Mouse (Mus musculus) left cerebral cortex, adult 9 months (tissue): ENCODE results near the gene Gpr61.

Experiments used
- DNase-seq, 2 experiments: peaks; one replicate each; pipeline ENCODE4 v3.0.0; 2022; ENCODE audit warnings: low spot score in 2 of 2

Gene Gpr61

GRCm38 (mm10) chr3:108131216-108131615 lies 23.5 kb downstream of the Gpr61 start:
- DNase-seq = no peak

- no peak for DNase-seq
Measured at GRCm38 (mm10) chr3:108129804-108130203, 24.9 kb downstream of the Gpr61 start.

- no peak for DNase-seq
Measured at GRCm38 (mm10) chr3:108129367-108129766, 25.3 kb downstream of the Gpr61 start.

GRCm38 (mm10) chr3:108128520-108128919 lies 26.2 kb downstream of the Gpr61 start:
- DNase-seq = no peak

GRCm38 (mm10) chr3:108126327-108126726 lies 28.4 kb downstream of the Gpr61 start:
- no peak for DNase-seq

- DNase-seq = no peak
Measured at GRCm38 (mm10) chr3:108124131-108124530, 30.6 kb downstream of the Gpr61 start.

GRCm38 (mm10) chr3:108123242-108123641 lies 31.4 kb downstream of the Gpr61 start:
- DNase-seq = no peak

GRCm38 (mm10) chr3:108121101-108121500 lies 33.6 kb downstream of the Gpr61 start:
- no peak for DNase-seq

- DNase-seq = no peak
Measured at GRCm38 (mm10) chr3:108117465-108117864, 37.2 kb downstream of the Gpr61 start.

- no peak for DNase-seq
Measured at GRCm38 (mm10) chr3:108113591-108114289, 40.9 kb downstream of the Gpr61 start.

GRCm38 (mm10) chr3:108112666-108113065 lies 42.0 kb downstream of the Gpr61 start:
- DNase-seq = no peak

- DNase-seq = no peak
Measured at GRCm38 (mm10) chr3:108112246-108112645, 42.4 kb downstream of the Gpr61 start.

- DNase-seq = no peak
Measured at GRCm38 (mm10) chr3:108111320-108111719, 43.4 kb downstream of the Gpr61 start.

- no peak for DNase-seq
Measured at GRCm38 (mm10) chr3:108105281-108105680, 49.4 kb downstream of the Gpr61 start.

GRCm38 (mm10) chr3:108102075-108102474 lies 52.6 kb downstream of the Gpr61 start:
- no peak for DNase-seq

- peak in 1 of 2 experiments; percentile 45 for DNase-seq
Measured at GRCm38 (mm10) chr3:108101594-108101993, 53.1 kb downstream of the Gpr61 start.
